Mouse (Mus musculus) liver, adult 2 months (tissue): ENCODE results near the gene Dnah2. TPM values are rescaled to one million over a fixed set of nuclear protein-coding genes. Genes with fewer than 3 reads are reported as not detected.

Source experiments
- DNase-seq: peaks from one replicate; pipeline ENCODE4 v3.0.0-alpha.2; 2011; ENCODE audit warnings: low read depth, low spot score; ENCODE audit errors: extremely low read depth
- H3K27ac ChIP-seq: fragments of 200-500 bp; replicated peaks from 2 replicates; pipeline ENCODE4 v1.5.1; 2012; ENCODE audit warnings: low read depth, mild to moderate bottlenecking, control low read depth, inconsistent platforms, low read length; ENCODE audit not compliant: insufficient read depth
- H3K27me3 ChIP-seq: fragments of 200-500 bp; 2 replicates; pipeline ENCODE4 v1.6.1; 2012; ENCODE audit warnings: mild to moderate bottlenecking, moderate library complexity, low read length, inconsistent platforms; ENCODE audit not compliant: control insufficient read depth, insufficient read depth
- H3K36me3 ChIP-seq: fragments of 200-500 bp; 2 replicates; pipeline ENCODE4 v1.6.1; 2012; ENCODE audit warnings: low read length, inconsistent platforms; ENCODE audit not compliant: control insufficient read depth, insufficient read depth
- H3K4me1 ChIP-seq: fragments of 200-500 bp; 2 replicates; pipeline ENCODE4 v1.6.1; 2011; ENCODE audit warnings: low read length; ENCODE audit not compliant: control insufficient read depth, insufficient read depth
- H3K4me3 ChIP-seq: fragments of 200-500 bp; 2 replicates; pipeline ENCODE4 v1.5.1; 2011; ENCODE audit warnings: low read depth, mild to moderate bottlenecking, control low read depth, low read length, moderate library complexity; ENCODE audit not compliant: insufficient read depth
- H3K79me2 ChIP-seq: fragments of 200-500 bp; 2 replicates; pipeline ENCODE4 v1.6.1; 2012; ENCODE audit warnings: inconsistent platforms, mild to moderate bottlenecking, low read length, moderate library complexity; ENCODE audit not compliant: control insufficient read depth, insufficient read depth
- H3K9ac ChIP-seq: fragments of 200-500 bp; 2 replicates; pipeline ENCODE4 v1.6.1; 2012; ENCODE audit warnings: low read depth, mild to moderate bottlenecking, control low read depth, inconsistent platforms, low read length
- CTCF ChIP-seq: fragments of 200-500 bp; IDR thresholded peaks from 2 replicates; pipeline ENCODE4 v1.5.1; 2011; ENCODE audit warnings: low read depth, low read length, control low read depth
- POLR2A ChIP-seq: fragments of 200-500 bp; IDR thresholded peaks from 2 replicates; pipeline ENCODE4 v1.6.1; 2011; ENCODE audit warnings: low read length, control low read depth; ENCODE audit not compliant: insufficient read depth; ENCODE audit errors: extremely low read depth
- WGBS: fragments of 180-500 bp; shearing (Covaris S2); methylation state at CpG from one replicate; pipeline ENCODE4 v1.1.7; 2018; 5-methylcytosine and 5-hydroxymethylcytosine counted together
- polyA plus RNA-seq: library from polyadenylated mRNA; depleted of rRNA; stranded (reverse); fragments of >200 nt; gene quantifications from 2 replicates; pipeline ENCODE4 v1.2.3, GENCODE M21; 2012
- total RNA-seq: library from RNA; depleted of rRNA; stranded (reverse); fragments of >200 nt; gene quantifications from 2 replicates; pipeline ENCODE4 v1.2.3, GENCODE M21; 2014

Gene Dnah2
- total and polyA plus RNA-seq, 2 experiments, result 0.02 to 0.09 TPM

GRCm38 (mm10) chr11:69525661-69526060, 23.2 kb downstream of the Dnah2 start:
- Histone ChIP-seq H3K4me3 (no peak overlapping the region), H3K27ac (no peak overlapping the region), H3K36me3 (no peaks in the 10 kb centered on the region), H3K9ac (no peak overlapping the region), H3K27me3 (peaks cover 8% of the 10 kb centered on the region; the same call in 1 of the 2 replicates), H3K79me2 (no peaks in the 10 kb centered on the region), H3K4me1 (no peaks in the 10 kb centered on the region)
- 83% methylated on average over 9 of the region's 9 CpGs for WGBS
- DNase-seq, result no peak
- TF ChIP-seq POLR2A (no peak), CTCF (no peak)

DNA sequence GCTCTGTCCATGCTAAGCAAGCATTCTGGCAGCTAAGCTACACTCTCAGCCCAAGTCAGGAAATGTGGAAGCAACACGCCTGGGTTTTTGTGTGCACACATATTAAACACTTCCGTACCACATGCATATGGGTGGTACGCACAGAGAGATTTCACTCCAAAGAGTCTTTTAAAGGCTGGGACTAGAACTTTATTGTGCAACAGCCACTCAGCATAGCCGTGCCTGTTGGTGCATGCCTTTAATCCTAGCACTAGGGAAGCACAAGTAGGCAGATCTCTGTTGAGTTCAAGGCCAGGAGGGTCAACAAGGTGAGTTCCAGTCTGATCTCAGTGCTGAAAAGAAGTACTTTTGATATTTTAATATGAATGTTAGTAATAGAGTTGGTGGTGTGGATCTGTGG, 25.3 kb downstream of the Dnah2 start:
- Histone ChIP-seq H3K27ac (no peak overlapping the region), H3K9ac (no peak overlapping the region), H3K27me3 (peaks cover 8% of the 10 kb centered on the region; the same call in 1 of the 2 replicates), H3K4me1 (no peaks in the 10 kb centered on the region), H3K4me3 (no peak overlapping the region), H3K79me2 (no peaks in the 10 kb centered on the region), H3K36me3 (no peaks in the 10 kb centered on the region)
- WGBS, result 79% methylated on average over 4 of the region's 4 CpGs
- no peak for DNase-seq
- no peak for TF ChIP-seq CTCF
- TF ChIP-seq POLR2A, result no peak

GRCm38 (mm10) chr11:69521526-69522149, 27.3 kb downstream of the Dnah2 start:
- Histone ChIP-seq H3K4me1 (no peaks in the 10 kb centered on the region), H3K27ac (no peak overlapping the region), H3K4me3 (no peak overlapping the region), H3K79me2 (no peaks in the 10 kb centered on the region), H3K9ac (no peak overlapping the region), H3K36me3 (no peaks in the 10 kb centered on the region), H3K27me3 (0 out of 2 replicates have a peak, but pooled peaks cover 3% of the 10 kb centered on the region)
- WGBS, result 88% methylated on average over 9 of the region's 9 CpGs
- no peak for DNase-seq
- TF ChIP-seq CTCF (no peak), POLR2A (no peak)

GRCm38 (mm10) chr11:69519976-69520375, 28.9 kb downstream of the Dnah2 start:
- Histone ChIP-seq H3K9ac (no peak overlapping the region), H3K36me3 (no peaks in the 10 kb centered on the region), H3K4me3 (no peak overlapping the region), H3K4me1 (no peaks in the 10 kb centered on the region), H3K79me2 (no peaks in the 10 kb centered on the region), H3K27me3 (no peaks in the 10 kb centered on the region), H3K27ac (no peak overlapping the region)
- TF ChIP-seq POLR2A (no peak), CTCF (no peak)
- WGBS, result 58% methylated on average over 4 of the region's 4 CpGs
- DNase-seq, result no peak

DNA sequence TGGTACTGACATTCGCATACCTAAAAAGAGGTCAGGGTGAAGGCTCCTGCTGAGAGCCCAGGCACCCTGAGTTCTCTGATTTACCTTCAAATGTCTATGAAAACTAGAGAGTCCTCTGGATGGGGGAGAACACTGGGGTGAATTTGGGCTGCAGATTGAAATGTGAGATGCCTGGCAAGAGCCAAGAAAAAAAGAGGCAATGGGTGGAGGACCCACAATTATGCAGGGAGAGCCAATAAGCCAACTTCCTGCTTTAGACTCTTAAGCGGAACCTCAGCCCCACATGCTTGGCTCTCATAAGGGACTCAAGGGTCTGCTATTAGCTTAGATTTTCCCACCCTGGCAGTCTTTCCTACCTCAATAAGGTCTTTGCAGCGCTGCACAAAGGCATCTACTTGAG, 32.2 kb downstream of the Dnah2 start:
- DNase-seq, result no peak
- Histone ChIP-seq H3K9ac (no peak overlapping the region), H3K4me1 (no peaks in the 10 kb centered on the region), H3K27ac (no peak overlapping the region), H3K4me3 (no peak overlapping the region), H3K36me3 (no peaks in the 10 kb centered on the region), H3K79me2 (no peaks in the 10 kb centered on the region), H3K27me3 (no peaks in the 10 kb centered on the region)
- 60% methylated on average over 3 of the region's 3 CpGs for WGBS
- TF ChIP-seq POLR2A (no peak), CTCF (no peak)

- no peak for DNase-seq
- no peak overlapping the region for H3K4me3 ChIP-seq
Observed at GRCm38 (mm10) chr11:69516151-69516640, 32.7 kb downstream of the Dnah2 start.

More at GRCm38 (mm10) chr11:69516151-69516640, 32.7 kb downstream of the Dnah2 start:
- H3K27me3 ChIP-seq, result no peaks in the 10 kb centered on the region
- no peak overlapping the region for H3K27ac ChIP-seq
- TF ChIP-seq CTCF (no peak), POLR2A (no peak)
- H3K9ac ChIP-seq, result no peak overlapping the region
- WGBS, result 62% methylated on average over 15 of the region's 15 CpGs
- no peaks in the 10 kb centered on the region for H3K4me1 ChIP-seq
- H3K36me3 ChIP-seq, result no peaks in the 10 kb centered on the region
- no peaks in the 10 kb centered on the region for H3K79me2 ChIP-seq
